Mouse (Mus musculus) right cerebral cortex, postnatal 36 days (tissue): ENCODE measurements around the gene Gm7682.
"Not testable (repeated sequence)": the region's sequence is repeated elsewhere in the genome, so short reads cannot be mapped to it uniquely, and the experiment has no call there.

Experiments
- DNase-seq, 2 experiments: peaks; one replicate each; pipeline ENCODE4 v3.0.0; 2022; ENCODE audit warnings: low spot score in 2 of 2, mixed read lengths in 1 of 2

Gm7682 gene

DNA sequence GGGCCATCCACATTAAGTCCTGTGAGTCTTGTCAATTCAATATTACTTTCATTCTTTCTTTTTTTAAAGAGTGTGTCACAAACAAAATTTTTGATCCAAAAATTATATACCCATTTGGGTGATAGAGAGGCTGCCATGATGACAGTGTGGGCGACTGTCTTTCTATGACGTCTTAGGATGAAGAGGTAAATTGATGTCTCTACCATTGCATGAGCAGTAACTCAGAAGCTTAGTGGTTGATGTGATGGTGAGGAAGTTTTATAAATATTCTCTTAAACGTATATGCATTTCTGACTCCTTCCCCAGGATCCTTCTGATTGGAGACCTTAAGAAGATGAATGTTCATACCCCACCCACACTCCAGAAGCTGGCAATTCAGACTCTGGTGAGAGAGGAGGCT, at the start of gene Gm7682:
TSS of gene Gm7682 (plus strand) at position 301 of the 400 bp plus-strand sequence.
- not testable (repeated sequence) for DNase-seq
